Mouse (Mus musculus) urinary bladder, postnatal 4 days (tissue): ENCODE data around the gene Aox4.

Source experiments
- DNase-seq, 2 experiments: peaks; one replicate each; pipeline ENCODE4 v3.0.0; 2021 to 2022; ENCODE audit warnings: low spot score in 2 of 2

The Aox4 gene

GRCm38 (mm10) chr1:58244487-58244886 is 34.3 kb downstream of the Aox4 start:
- no peak for DNase-seq

- DNase-seq = no peak
These were observed 38.3 kb downstream of the Aox4 start for GRCm38 (mm10) chr1:58248518-58248917.

GRCm38 (mm10) chr1:58253466-58253865 is 43.3 kb downstream of the Aox4 start:
- no peak for DNase-seq

- no peak for DNase-seq
These were observed 47.2 kb downstream of the Aox4 start for GRCm38 (mm10) chr1:58257195-58257991.

DNA sequence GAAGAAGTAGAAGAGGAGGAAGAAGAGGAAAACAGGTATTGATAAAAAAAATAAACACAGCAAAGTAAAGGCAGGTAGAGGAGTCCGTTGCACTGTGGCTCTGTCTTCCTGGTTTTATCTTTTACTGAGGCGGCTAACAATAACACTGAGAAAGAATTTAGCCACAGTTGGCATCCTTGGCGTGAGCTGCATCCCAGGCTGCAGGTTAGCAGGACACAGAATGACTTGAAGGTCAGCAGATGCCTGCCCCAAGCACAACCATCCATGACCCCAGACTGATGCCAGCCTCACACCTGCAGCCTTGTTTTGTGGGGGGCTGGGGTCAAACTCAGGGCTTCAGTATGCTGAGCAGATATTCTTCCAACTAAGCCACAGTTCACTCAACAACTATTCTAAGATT is 50.1 kb downstream of the Aox4 start:
- DNase-seq = no peak

- DNase-seq = no peak
These were observed 58.0 kb downstream of the Aox4 start for GRCm38 (mm10) chr1:58268231-58268630.

DNA sequence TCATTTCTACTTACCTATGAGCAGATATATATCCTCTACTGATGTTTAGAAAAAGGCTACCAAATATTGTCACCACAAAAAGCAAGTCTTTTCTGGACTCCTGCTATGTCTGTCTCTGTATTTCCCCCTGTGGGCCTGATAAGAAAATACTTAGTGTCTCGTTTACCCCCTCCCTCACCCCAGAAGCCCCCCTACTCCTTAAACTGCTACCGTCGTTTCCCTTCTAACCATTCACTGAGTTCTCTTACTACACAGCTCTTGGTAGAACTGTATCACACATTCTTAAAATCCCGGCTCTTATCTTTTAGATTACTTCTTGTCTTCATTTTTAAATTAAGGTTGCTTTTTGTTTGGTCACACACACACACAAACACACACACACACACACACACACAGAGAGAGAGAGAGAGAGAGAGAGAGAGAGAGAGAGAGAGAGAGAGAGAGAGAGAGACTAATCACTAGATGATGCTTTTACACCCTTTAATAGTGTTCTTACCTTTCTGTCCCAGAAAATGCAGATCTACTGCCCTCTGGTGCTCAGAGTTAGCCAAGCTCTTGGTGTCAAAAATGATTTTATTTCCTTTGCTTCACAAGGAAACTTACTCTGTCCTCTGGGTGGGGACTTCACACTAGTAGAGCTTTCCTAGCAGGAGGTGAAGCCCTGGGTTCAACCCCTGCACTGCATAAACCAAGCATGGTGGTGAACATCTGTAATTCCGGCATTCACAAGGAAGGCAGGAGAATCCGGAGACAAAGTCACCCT is 60.8 kb downstream of the Aox4 start:
- DNase-seq = no peak

GRCm38 (mm10) chr1:58275879-58276278 is 65.7 kb downstream of the Aox4 start:
- DNase-seq = no peak

DNA sequence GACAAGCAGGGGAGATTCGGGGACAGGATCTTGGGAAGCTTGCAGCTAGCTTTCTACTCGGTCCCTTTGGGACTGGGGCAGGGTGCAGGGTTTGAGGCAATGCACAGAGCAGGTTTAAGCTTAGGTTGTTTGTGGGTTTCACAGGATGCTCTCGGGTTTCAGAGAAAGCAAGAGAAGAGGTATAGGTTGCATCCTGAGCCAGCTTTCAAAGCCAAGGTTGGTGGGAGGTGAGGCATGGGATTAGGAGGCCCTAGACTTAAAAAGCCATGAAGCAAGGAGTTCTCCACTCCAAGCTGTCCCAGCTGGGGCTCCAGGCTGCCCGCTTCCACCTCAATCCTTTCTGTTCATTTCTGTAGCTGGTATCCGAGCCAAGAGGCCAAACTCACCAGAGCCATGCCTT is 67.8 kb downstream of the Aox4 start, which contains the start of gene Aox2:
Gene Aox2, plus strand, starts transcription at position 301 of the 400 bp plus-strand sequence.
- DNase-seq = no peak

- DNase-seq = no peak
These were observed 68.3 kb downstream of the Aox4 start for GRCm38 (mm10) chr1:58278513-58278912.

DNA sequence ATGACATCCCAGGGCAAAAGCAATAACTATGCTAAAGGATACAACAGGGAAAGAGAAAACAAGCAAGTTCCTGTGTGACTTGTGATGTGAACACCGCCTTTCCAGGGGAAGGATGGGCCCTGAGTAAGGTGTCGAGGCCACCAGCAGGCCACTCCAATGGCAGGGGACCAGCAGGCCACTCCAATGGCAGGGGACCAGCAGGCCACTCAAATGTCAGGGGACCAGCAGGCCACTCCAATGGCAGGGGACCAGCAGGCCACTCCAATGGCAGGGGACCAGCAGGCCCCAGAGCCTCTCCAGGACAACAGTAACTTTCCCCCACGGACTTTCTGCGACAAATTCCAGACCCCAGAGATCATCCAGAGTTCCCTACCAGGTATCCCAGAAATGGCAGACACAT is 70.2 kb downstream of the Aox4 start:
- DNase-seq = no peak

DNA sequence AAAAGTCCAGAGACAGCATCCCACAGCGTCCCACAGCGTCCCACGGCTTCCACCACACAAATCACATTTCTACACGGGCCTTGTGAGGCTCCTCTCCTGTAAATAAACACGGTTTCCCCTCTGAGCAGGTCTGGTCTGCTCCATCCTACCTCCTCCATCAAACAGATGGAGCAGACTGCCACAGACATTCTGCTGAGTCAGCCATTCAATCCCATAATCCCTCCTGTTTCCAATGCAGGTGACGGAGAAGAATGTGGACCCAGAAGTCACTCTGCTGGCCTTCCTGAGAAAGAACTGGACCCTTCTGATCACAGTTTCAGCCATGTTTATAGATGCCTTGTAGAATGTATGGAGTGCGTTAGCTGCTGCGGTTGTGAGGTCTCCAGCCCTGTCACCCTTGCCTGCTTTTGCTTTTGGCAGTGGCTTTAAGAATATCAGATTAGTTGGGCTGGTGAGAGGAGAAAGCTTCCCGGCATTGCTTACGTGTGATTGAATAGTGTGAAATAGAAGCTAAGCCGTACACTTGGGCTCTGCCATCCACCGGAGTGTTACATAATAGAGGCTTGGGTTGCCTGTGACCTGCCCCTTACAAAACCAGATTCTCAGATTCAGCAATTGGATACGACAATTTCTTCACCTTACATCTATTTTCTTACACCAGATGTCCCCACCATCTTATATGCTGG is 70.9 kb downstream of the Aox4 start:
- no peak for DNase-seq

DNA sequence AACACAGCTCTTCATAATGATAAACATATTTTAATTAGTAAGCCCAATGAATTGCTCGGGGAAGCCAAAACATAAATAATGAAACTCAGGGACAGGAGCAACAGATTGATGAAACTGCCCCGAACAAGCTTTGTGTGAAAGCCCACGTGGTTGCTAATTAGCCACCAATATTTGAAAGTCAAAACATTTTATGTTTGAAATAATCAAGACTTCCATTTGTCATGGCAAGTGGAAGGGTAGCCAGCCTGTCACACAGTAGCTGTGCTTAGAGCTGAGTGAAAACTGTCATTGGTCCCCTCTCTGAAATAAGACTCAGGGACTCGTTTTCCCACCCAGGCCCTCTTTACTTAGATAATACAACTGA is 71.4 kb downstream of the Aox4 start:
- DNase-seq = no peak

DNA sequence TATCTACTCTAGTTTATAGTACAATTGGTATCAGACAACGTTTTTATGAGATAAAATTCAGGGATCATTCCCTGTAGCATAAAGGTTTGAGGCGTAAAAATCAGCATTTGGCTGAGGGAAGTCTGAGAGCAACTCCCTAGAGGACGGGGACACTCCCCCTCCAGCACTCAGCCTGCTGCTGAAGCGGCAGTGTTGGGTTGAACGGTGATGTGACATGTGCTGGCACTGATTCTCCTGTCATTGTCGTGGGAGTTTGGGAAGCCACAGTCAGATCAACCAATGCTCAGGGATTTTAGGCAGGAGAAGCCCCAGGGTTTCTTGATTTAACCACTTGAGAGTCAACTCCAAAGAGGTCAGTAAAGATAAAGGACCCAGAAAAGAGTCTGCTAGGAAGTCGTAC is 74.3 kb downstream of the Aox4 start:
- DNase-seq = no peak

- no peak for DNase-seq
These were observed 77.9 kb downstream of the Aox4 start for GRCm38 (mm10) chr1:58288091-58288490.

- DNase-seq = no peak
These were observed 79.8 kb downstream of the Aox4 start for GRCm38 (mm10) chr1:58289863-58290469.

DNA sequence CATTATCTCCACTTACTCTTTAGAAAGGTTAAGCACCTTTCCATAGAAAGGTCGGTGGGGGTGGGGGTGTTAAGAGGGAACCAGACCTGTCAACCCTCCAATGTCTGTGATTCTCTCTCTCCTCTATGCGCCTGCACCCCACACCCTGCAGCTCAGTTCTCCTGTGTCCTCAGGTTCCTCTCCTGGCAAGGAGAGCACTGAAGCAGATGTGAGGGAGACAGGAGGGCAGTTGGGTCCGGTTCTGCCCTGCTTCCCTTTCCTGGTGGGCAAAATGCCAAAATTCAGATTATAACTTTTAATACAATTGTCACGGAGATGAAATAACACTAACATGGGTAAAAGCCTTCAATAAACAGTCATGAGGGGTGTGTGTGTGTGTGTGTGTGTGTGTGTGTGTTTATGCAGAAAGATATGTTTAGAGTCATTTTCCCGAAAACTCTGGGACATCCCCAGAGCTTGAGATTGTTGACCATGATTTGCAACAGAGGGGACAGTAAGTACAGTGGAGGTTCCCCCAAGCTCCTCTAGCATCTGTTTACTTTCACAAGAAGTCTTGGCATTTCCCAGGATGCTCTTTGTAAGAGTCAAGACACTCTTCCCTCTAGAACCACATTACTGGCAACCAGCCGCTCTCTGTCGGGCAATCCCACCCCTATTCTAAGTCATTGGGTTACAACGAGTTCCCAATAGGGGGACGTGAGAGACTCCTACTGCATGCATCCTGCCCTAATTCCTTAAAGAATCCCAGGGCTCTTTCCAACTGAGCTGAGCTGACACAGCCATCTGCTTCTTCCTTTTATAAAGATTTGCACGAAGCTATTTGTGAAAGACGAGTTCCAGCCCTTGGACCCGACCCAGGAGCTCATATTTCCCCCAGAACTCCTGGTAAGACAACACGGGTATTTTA is 81.5 kb downstream of the Aox4 start:
- peak in 1 of 2 experiments; percentile 40 for DNase-seq

- no peak for DNase-seq
These were observed 84.5 kb downstream of the Aox4 start for GRCm38 (mm10) chr1:58294730-58295129.

DNA sequence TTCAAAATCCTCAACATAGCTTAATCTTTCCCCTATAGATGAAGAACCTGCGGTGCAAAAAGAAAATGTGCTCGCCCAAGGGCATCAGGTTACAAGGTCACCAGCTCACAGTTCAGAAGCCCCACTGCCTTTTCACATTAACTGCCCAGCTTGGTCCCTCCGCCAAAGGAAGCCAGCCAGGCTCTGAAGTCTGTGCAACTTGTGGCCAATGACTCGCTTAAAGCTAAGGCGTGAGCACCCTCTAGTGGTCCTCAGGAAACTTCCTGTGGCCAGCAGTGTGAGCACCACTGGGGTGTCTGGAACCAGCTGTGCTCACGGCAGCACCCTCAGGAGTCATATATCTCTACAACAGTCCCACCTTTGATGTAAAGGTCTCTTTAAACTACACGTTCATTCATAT is 86.1 kb downstream of the Aox4 start:
- DNase-seq = peak; percentile 61 to 72

DNA sequence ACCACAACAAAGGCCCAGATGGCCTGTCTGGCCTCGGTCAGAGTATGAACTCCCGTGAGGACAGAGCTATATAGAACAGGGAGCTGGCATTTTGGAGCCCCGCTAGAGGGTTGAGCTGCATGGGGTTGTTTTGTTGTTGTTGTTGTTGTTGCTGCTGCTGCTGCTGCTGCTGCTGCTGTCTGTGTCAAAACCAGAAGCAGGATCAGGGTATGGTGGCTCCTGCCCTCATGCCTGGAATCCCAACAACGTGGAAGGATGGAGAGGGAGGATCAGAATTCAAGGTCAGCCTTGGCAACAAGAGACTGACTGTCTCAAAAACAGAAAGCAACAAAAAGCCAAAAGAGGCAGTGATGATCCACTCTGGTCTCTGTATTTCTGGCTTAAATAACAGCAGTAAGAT is 86.6 kb downstream of the Aox4 start:
- peak in 1 of 2 experiments; percentile 44 for DNase-seq

DNA sequence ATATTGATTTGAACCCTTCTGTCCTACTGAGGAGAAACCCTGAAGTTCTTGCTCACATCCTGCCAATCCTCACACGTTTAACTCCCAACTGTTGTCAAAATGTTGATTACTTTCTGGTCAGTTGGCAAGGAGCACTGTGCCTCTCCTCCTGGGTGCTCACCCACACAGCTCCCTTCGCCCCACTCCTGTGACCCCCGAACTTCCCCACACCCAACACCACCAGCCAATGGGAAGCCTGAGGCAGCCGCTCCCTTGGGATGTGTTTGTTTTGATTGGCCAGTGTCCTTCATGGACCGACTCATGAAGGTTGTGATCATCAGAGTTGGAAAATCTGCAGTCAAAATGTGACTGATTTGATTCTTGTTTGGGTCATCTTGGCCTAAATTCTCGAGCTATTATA is 88.2 kb downstream of the Aox4 start:
- DNase-seq = no peak
